Mouse (Mus musculus): Measurements from ENCODE around the gene Olfr965.
"Not testable (repeated sequence)": the region's sequence is repeated elsewhere in the genome, so short reads cannot be mapped to it uniquely, and the experiment has no call there.

Olfr965 gene

DNA sequence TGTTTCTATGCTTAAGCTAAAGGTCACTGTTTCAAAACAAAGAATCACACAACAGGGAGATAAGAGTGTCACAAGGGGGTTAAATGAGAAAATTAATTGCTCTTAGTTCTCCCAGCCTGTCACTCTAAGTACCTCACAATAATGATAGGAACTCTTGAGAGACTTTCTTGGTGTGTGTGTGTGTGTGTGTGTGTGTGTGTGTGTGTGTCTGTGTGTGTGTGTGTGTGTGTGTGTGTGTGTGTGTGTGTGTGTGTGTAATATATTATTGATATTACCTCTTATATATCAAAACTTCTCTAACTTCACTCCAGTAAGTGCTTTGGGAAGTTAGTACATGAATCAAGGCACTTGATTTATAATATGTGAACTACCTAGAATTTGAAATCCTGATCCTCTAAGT is at the start of gene Olfr965:
Gene Olfr965, plus strand, starts transcription at position 301 of the 400 bp plus-strand sequence.
- ATAC-seq (ENCODE audit: low TSS enrichment), result no peak

DNA sequence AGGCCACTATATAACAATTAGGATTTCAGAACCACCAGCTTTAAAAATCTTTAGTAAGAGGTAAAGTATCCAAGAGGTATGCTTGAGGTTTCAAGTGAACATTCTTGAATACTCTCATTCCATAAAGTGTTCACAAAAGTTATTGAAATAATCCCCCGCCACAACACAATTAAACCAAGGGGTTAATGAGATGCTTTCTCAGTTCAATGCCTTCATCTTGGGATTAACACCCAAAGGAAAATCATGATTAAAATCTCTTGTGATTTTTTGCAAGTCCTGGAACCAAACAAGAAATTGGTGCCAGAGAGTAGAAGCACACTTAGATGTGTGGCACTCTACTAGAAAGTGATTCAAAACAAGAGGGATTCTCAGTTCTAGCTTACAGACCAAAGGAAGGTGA is 44.2 kb upstream of the Olfr965 start, which contains the start of gene Olfr963:
Gene Olfr963, plus strand, starts transcription at position 301 of the 400 bp plus-strand sequence.
- no peak for ATAC-seq (ENCODE audit: low TSS enrichment)

GRCm38 (mm10) chr9:39669723-39670122 is 41.4 kb upstream of the Olfr965 start:
- no peak for ATAC-seq (ENCODE audit: low TSS enrichment)

DNA sequence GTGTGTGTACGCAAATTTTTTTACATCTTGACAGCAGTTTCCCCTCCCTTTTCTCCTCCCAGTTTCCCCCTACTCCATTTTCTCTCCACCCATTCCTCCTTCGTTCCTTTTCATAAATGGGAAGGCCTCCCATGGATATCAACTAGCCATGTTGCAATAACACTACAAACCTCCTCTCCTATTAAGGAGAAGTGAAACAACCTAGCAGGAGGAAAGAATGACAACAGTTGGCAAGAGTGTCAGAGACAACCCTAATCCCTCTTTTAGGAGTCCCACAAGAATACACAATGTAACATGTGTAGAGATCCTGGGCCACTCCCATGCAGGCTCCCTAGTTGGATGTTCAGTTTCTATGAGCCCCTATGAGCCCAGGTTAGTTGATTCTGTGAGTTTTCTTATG is 36.3 kb upstream of the Olfr965 start:
- ATAC-seq (ENCODE audit: low TSS enrichment), result no peak

DNA sequence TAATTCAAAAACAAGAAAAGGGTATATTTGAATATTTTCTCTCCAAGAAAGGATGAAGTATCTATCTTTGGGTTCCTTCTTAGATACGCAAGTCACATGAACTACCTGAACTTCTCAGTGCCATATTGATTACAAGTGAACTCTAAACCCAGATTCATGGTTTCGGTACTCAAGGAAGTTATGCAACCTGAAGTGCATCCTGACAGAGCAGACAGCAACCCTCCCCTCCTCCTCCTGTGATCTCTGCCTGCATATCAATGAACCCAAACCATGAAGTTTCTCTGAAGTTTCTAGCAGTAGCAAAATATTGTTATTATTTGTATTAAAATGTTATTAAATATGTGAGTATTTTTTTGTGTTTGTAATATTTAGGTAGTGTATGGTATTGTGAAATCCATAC is 32.6 kb upstream of the Olfr965 start:
- ATAC-seq (ENCODE audit: low TSS enrichment), result no peak

- no peak for ATAC-seq (ENCODE audit: low TSS enrichment)
Observed at GRCm38 (mm10) chr9:39679280-39679679, 31.9 kb upstream of the Olfr965 start.

- ATAC-seq (ENCODE audit: low TSS enrichment), result not testable (repeated sequence)
Observed at GRCm38 (mm10) chr9:39701123-39701522, 10.0 kb upstream of the Olfr965 start.

- ATAC-seq (ENCODE audit: low TSS enrichment), result no peak
Observed at GRCm38 (mm10) chr9:39707017-39707416, 4.1 kb upstream of the Olfr965 start, which contains the start of gene Olfr149. TSS of gene Olfr149 (minus strand) at chr9:39707117.

- ATAC-seq (ENCODE audit: low TSS enrichment), result no peak
Observed at GRCm38 (mm10) chr9:39708958-39709357, 2.2 kb upstream of the Olfr965 start.

DNA sequence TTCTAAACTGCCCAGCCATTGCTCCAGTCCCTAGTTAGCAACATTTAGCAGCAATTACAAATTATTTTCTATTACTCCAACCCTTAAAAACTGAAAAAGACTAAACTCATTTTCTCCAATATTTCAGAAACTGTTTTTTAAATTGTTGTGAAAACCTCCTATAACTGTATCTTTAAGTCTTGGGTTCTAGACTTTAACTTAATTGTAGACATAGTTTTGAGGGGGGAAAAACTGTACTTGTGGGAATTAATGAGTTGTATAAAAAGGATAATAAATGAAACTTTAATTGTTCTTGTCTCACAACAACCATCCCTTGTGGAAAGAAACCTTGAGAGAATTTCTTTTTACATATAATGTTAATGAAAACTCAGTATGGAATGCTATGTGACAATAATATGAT is 19.5 kb downstream of the Olfr965 start, which contains the start of gene Olfr150:
Gene Olfr150, plus strand, starts transcription at position 301 of the 400 bp plus-strand sequence.
- ATAC-seq (ENCODE audit: low TSS enrichment), result no peak

DNA sequence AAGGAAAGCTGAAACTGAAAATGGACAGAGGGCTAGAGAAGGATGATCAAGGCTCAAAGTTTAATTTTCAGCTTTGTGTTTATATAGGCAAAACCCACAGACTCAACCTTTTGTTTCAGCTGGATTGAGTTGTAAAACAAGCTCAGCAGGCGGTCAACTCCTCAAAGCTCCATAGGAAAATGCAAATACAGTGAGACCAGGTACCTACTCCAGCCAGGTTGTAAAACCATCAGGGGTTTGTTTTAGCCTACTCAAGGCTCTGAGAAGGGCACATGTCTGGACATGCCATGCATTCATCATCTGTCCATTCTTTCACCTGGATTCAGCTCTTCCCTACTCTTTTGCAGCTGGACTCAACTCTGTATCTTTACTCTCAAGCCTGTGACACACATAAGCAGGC is 29.6 kb downstream of the Olfr965 start:
- ATAC-seq (ENCODE audit: low TSS enrichment), result no peak

DNA sequence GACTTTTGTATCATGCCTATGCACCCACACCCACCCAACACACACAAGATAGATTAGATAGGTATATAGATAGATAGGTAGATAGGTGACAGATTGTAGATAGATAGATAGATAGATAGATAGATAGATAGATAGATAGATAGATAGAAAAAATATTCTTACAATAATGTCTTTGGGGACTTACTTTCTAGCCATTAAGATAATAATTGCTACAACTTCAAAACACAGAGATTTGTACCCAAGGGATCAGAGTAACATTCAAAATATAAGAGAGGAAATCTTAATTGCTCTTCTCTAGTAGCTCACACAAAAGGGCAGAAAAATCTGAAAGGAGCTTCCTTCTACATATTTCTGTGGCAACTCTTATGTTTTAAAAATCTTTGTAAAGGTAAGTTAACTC is 34.8 kb downstream of the Olfr965 start, which contains the start of gene Olfr967:
Gene Olfr967, plus strand, starts transcription at position 301 of the 400 bp plus-strand sequence.
- ATAC-seq (ENCODE audit: low TSS enrichment), result no peak

DNA sequence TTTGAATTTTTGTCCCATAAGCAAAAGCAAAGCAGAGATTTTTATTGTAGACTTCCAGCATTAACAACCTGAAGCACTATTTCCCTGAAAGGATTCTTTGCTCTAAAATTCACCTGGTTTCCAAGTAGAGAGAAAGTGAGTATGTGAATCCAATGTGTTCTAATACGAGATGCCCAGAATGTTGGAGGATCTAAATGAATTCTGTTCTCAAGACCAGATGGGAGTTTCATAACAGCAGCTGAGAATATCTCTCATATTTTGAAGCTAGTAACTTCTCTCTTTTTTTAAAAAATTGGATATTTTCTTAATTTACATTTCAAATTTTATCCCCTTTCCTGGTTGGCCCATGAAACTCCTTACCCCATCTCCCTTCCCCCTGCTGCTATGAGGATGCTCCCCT is 35.3 kb downstream of the Olfr965 start:
- ATAC-seq (ENCODE audit: low TSS enrichment), result peak; percentile 97
